Mouse (Mus musculus): ENCODE results near the gene Ube2dnl2.

DNA sequence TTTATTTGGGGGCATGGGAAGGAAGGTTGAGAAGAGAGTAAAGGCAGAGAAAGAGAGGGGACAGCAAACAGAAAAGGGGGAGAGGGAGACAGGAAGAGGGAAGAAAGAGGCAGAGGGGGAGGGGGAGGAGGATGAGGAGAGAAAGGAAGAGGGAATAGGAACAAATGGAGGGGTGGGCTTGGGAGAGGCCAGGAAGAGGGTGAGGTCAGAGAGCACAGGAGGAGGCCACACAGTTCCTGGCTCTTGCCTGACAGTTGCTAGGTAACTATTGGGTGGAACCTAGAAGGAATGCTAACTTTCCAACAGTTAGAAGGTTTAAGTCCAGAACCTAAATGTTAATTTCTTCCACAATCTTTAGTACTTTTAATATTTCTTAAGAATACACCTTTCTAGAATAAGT is 4.0 kb upstream of the Ube2dnl2 start:
- no peak for TF ChIP-seq CTCF (IDR thresholded peaks at IDR 0.05; ENCODE audit: borderline replicate concordance, insufficient read depth, low read depth, low read length)
- TF ChIP-seq POLR2A (IDR thresholded peaks at IDR 0.05; ENCODE audit: borderline replicate concordance, insufficient read depth, low read length): no peak

All from cerebellum, adult 2 months (tissue).